ENCODE assay signal across 10 mouse cellular contexts in the genomic region with DNA sequence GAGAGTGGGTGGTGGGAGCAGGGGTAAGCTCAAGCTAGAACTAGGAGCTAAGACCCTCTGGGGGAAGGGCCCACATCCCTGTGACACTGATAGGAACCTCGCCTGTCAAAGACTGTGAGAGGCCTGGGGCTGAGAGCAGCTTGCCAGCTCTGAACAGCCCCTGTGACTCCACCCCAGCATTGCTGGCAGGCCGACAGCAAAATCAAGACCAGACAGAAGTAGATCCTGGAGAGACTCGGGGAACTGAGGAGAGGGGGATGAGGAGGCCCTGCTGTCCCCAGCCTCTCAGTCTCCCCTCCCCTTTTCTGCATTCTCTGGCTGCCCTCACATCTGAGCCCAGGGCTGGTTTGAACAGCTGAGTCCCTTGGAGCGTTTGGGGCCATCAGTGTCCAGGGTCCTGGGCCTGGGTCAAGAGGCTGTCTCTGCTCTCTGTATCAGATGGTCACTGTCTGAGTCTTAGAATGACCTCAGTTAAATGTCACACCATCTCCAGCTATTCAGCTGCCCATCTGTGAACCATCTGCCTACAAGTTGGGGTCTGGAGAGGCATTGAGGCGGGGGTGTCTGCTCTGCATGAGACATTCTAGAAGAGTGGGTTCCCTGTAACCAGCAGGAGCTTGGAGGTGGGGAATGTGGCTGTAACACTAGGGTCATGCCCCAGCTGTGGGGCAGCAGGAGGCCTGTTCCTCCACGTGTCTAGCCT. TPM values are rescaled to one million over a fixed set of nuclear protein-coding genes. Genes with fewer than 3 reads are reported as not detected.
DNase-seq lines count a peak whose midpoint lies in the region; ATAC-seq and TF ChIP-seq lines count a peak whose summit lies in the region.
"Had no signal": no experiment of that assay in that cellular context is flagged by ENCODE, and none has a peak within 500 bp of the region (broad histone marks: within the 10 kb centered on the region; RNA-seq: fewer than 3 reads in every experiment).

No protein-coding gene starts in this region.

- DNase-seq in lung, adult 2 months: no peak
- DNase-seq in forebrain, embryonic 14.5 days (ENCODE audit: low spot score): peak; percentile 49
- peak; percentile 34 for DNase-seq in retina, embryonic 14.5 days (ENCODE audit: low spot score)
- DNase-seq in urinary bladder, postnatal 36 days (ENCODE audit: low spot score in 2 of 2): no peak
- no peak for DNase-seq in adrenal gland, postnatal 14 days
- DNase-seq in ovary, postnatal 36 days (ENCODE audit: low spot score): no peak
- DNase-seq: kidney, postnatal 10 days; liver, postnatal 0 days had no signal

- ATAC-seq in lung, embryonic 15.5 days (ENCODE audit: borderline replicate concordance, extremely low read depth, low FRiP score, low TSS enrichment): peak; percentile 61; the same call in 1 of the 2 replicates
- ATAC-seq in forebrain, embryonic 14.5 days: peak; percentile 42; the same call in 1 of the 2 replicates
- peak; percentile 51 for ATAC-seq in hindbrain, embryonic 16.5 days
- ATAC-seq: liver, postnatal 0 days had no signal

- no peak overlapping the region for H3K9ac ChIP-seq in lung, embryonic 15.5 days
- H3K9ac ChIP-seq in forebrain, embryonic 14.5 days (ENCODE audit: low read length): no peak overlapping the region
- H3K9ac ChIP-seq in hindbrain, embryonic 16.5 days (ENCODE audit: low read depth, low read length): peak overlapping the region; percentile 13; the same call in 1 of the 2 replicates
- H3K9ac ChIP-seq: liver, postnatal 0 days had no signal

- no peak overlapping the region for H3K27ac ChIP-seq in lung, embryonic 15.5 days
- H3K27ac ChIP-seq in forebrain, embryonic 14.5 days (ENCODE audit: low read depth, low read length): no peak overlapping the region
- H3K27ac ChIP-seq in hindbrain, embryonic 16.5 days (ENCODE audit: low read depth, low read length): peak overlapping the region; percentile 29

- peaks cover 25% of the 10 kb centered on the region for H3K4me1 ChIP-seq in lung, embryonic 15.5 days
- H3K4me1 ChIP-seq in lung, adult 2 months (ENCODE audit: control insufficient read depth, insufficient read depth, low read length): peaks cover 2% of the 10 kb centered on the region
- peaks cover 4% of the 10 kb centered on the region; the same call in 1 of the 2 replicates for H3K4me1 ChIP-seq in forebrain, embryonic 14.5 days (ENCODE audit: control insufficient read depth, insufficient read depth, low read length)
- peaks cover 18% of the 10 kb centered on the region for H3K4me1 ChIP-seq in hindbrain, embryonic 16.5 days (ENCODE audit: control insufficient read depth, insufficient read depth, low read depth, low read length)

- WGBS in lung, embryonic 15.5 days: 20% methylated on average over 6 of the region's 6 CpGs
- 38% methylated on average over 6 of the region's 6 CpGs for WGBS in lung, adult 2 months
- 32% methylated on average over 6 of the region's 6 CpGs for WGBS in forebrain, embryonic 14.5 days
- WGBS in hindbrain, embryonic 16.5 days: 24% methylated on average over 6 of the region's 6 CpGs

- H3K36me3 ChIP-seq in lung, embryonic 15.5 days: no peaks in the 10 kb centered on the region
- no peaks in the 10 kb centered on the region for H3K36me3 ChIP-seq in forebrain, embryonic 14.5 days (ENCODE audit: control insufficient read depth, insufficient read depth, low read length)
- no peaks in the 10 kb centered on the region for H3K36me3 ChIP-seq in hindbrain, embryonic 16.5 days (ENCODE audit: control insufficient read depth, insufficient read depth, low read length)

- no peak overlapping the region for H3K4me3 ChIP-seq in lung, embryonic 15.5 days
- H3K4me3 ChIP-seq in lung, adult 2 months (replicated peaks; ENCODE audit: extremely low read depth, low read depth, low read length): no peak overlapping the region
- no peak overlapping the region for H3K4me3 ChIP-seq in forebrain, embryonic 14.5 days (ENCODE audit: low read depth, low read length)
- H3K4me3 ChIP-seq in hindbrain, embryonic 16.5 days (ENCODE audit: low read length): no peak overlapping the region

- no peaks in the 10 kb centered on the region for H3K27me3 ChIP-seq in lung, embryonic 15.5 days
- no peaks in the 10 kb centered on the region for H3K27me3 ChIP-seq in forebrain, embryonic 14.5 days (replicated peaks; ENCODE audit: control insufficient read depth, insufficient read depth, low read length)
- no peaks in the 10 kb centered on the region for H3K27me3 ChIP-seq in hindbrain, embryonic 16.5 days (replicated peaks; ENCODE audit: control insufficient read depth, insufficient read depth, low read length)

- H3K4me2 ChIP-seq in lung, embryonic 15.5 days: no peak overlapping the region
- no peak overlapping the region for H3K4me2 ChIP-seq in forebrain, embryonic 14.5 days (ENCODE audit: low read length)
- no peak overlapping the region for H3K4me2 ChIP-seq in hindbrain, embryonic 16.5 days (ENCODE audit: low read length)

- no peak for TF ChIP-seq POLR2A in lung, adult 2 months (IDR thresholded peaks at IDR 0.05; ENCODE audit: borderline replicate concordance, extremely low read depth, low read depth, low read length)

- no peaks in the 10 kb centered on the region for H3K9me3 ChIP-seq in lung, embryonic 15.5 days
- no peaks in the 10 kb centered on the region for H3K9me3 ChIP-seq in forebrain, embryonic 14.5 days (replicated peaks; ENCODE audit: control insufficient read depth, low read length)
- no peaks in the 10 kb centered on the region for H3K9me3 ChIP-seq in hindbrain, embryonic 16.5 days (ENCODE audit: control insufficient read depth, low read length)

- no peak for TF ChIP-seq CTCF in lung, adult 2 months (IDR thresholded peaks at IDR 0.05; ENCODE audit: insufficient read depth, low read length)

RNA-seq across cellular contexts. Expression of a gene that starts 53.9 kb away (rescaled TPM):
- polyA plus RNA-seq in lung, embryonic 15.5 days (2015; fragmentation: Nextera tagmentation; extraction: Ambion mirVana): 20.9 and 23.3 TPM in 2 replicates
- polyA plus RNA-seq in lung, adult 2 months (2012; rRNA removed): 68.6 and 83.1 TPM in 2 replicates
- 4.6 and 7.7 TPM in 2 replicates for polyA plus RNA-seq in forebrain, embryonic 14.5 days (2014; fragmentation: Nextera tagmentation; extraction: Ambion mirVana)
- polyA plus RNA-seq in hindbrain, embryonic 16.5 days (2015; fragmentation: Nextera tagmentation; extraction: Ambion mirVana): 10.3 and 11.0 TPM in 2 replicates
- total RNA-seq in adrenal gland, postnatal 14 days (2021): 7.3 and 8.3 TPM in 2 replicates

Comparison
In these comparisons a context has a peak if more than half of its experiments do, and no peak if none do; other contexts are left out.
1. DNase-seq: peak in forebrain, embryonic 14.5 days (single experiment) and retina, embryonic 14.5 days (single experiment); none in lung, adult 2 months (single experiment), urinary bladder, postnatal 36 days (0 of 2), adrenal gland, postnatal 14 days (single experiment) and ovary, postnatal 36 days (single experiment).
2. Peak in every context shown above with its lines, with median percentiles within 50 percentile points of each other: ATAC-seq.